Mouse (Mus musculus): ENCODE measurements around the gene Spop. TPM values are rescaled to one million over a fixed set of nuclear protein-coding genes. Genes with fewer than 3 reads are reported as not detected.
A peak's percentile ranks its signal among the peaks of the same experiment; 100 is the strongest.

Gene Spop
- polyA plus RNA-seq, 1 experiment from 2014 or later: 62.0 TPM

GRCm38 (mm10) chr11:95521563-95521962, 107.7 kb downstream of the Spop start:
- 2% methylated on average over 13 of the region's 13 CpGs for WGBS
- DNase-seq (ENCODE audit: low spot score): peak; percentile 85
- Histone ChIP-seq H3K9ac (ENCODE audit: low read length) (peak overlapping the region; percentile 21), H3K4me3 (ENCODE audit: low read depth, low read length) (peak overlapping the region; percentile 15; the same call in 1 of the 2 replicates), H3K4me2 (ENCODE audit: low read length) (peak overlapping the region; percentile 42), H3K27ac (ENCODE audit: low read depth, low read length) (no peak overlapping the region), H3K27me3 (replicated peaks; ENCODE audit: control insufficient read depth, insufficient read depth, low read length) (no peaks in the 10 kb centered on the region; the same call in 1 of the 2 replicates), H3K9me3 (replicated peaks; ENCODE audit: control insufficient read depth, low read length) (no peaks in the 10 kb centered on the region), H3K36me3 (ENCODE audit: control insufficient read depth, insufficient read depth, low read length) (no peaks in the 10 kb centered on the region), H3K4me1 (ENCODE audit: control insufficient read depth, insufficient read depth, low read length) (peaks cover 10% of the 10 kb centered on the region)
- ATAC-seq: peak; percentile 56

GRCm38 (mm10) chr11:95527307-95527706, 113.4 kb downstream of the Spop start:
- DNase-seq (ENCODE audit: low spot score): peak; percentile 79
- ATAC-seq: peak; percentile 54; the same call in 1 of the 2 replicates
- no peaks in the 10 kb centered on the region for H3K36me3 ChIP-seq (ENCODE audit: control insufficient read depth, insufficient read depth, low read length)
- no peak overlapping the region for H3K9ac ChIP-seq (ENCODE audit: low read length)
- WGBS: 68% methylated on average over 8 of the region's 8 CpGs
- peak overlapping the region; percentile 6; the same call in 1 of the 2 replicates for H3K27ac ChIP-seq (ENCODE audit: low read depth, low read length)
- H3K27me3 ChIP-seq (replicated peaks; ENCODE audit: control insufficient read depth, insufficient read depth, low read length): no peaks in the 10 kb centered on the region
- H3K4me3 ChIP-seq (ENCODE audit: low read depth, low read length): no peak overlapping the region
- no peaks in the 10 kb centered on the region for H3K4me1 ChIP-seq (ENCODE audit: control insufficient read depth, insufficient read depth, low read length)
- no peaks in the 10 kb centered on the region for H3K9me3 ChIP-seq (replicated peaks; ENCODE audit: control insufficient read depth, low read length)
- H3K4me2 ChIP-seq (ENCODE audit: low read length): no peak overlapping the region

- Histone ChIP-seq H3K9ac (ENCODE audit: low read length) (no peak overlapping the region), H3K9me3 (replicated peaks; ENCODE audit: control insufficient read depth, low read length) (no peaks in the 10 kb centered on the region), H3K27me3 (replicated peaks; ENCODE audit: control insufficient read depth, insufficient read depth, low read length) (no peaks in the 10 kb centered on the region), H3K27ac (ENCODE audit: low read depth, low read length) (no peak overlapping the region), H3K36me3 (ENCODE audit: control insufficient read depth, insufficient read depth, low read length) (no peaks in the 10 kb centered on the region), H3K4me1 (ENCODE audit: control insufficient read depth, insufficient read depth, low read length) (no peaks in the 10 kb centered on the region), H3K4me3 (ENCODE audit: low read depth, low read length) (no peak overlapping the region), H3K4me2 (ENCODE audit: low read length) (no peak overlapping the region)
- 74% methylated on average over 3 of the region's 3 CpGs for WGBS
- ATAC-seq: no peak
- no peak for DNase-seq (ENCODE audit: low spot score)
Observed at GRCm38 (mm10) chr11:95528231-95528630, 114.4 kb downstream of the Spop start.

GRCm38 (mm10) chr11:95532353-95533072, 118.6 kb downstream of the Spop start:
- H3K9ac ChIP-seq (ENCODE audit: low read length): no peak overlapping the region
- ATAC-seq: no peak
- no peak overlapping the region for H3K4me2 ChIP-seq (ENCODE audit: low read length)
- no peaks in the 10 kb centered on the region for H3K36me3 ChIP-seq (ENCODE audit: control insufficient read depth, insufficient read depth, low read length)
- no peak for DNase-seq (ENCODE audit: low spot score)
- no peaks in the 10 kb centered on the region for H3K9me3 ChIP-seq (replicated peaks; ENCODE audit: control insufficient read depth, low read length)
- no peak overlapping the region for H3K4me3 ChIP-seq (ENCODE audit: low read depth, low read length)
- H3K4me1 ChIP-seq (ENCODE audit: control insufficient read depth, insufficient read depth, low read length): no peaks in the 10 kb centered on the region
- no peak overlapping the region for H3K27ac ChIP-seq (ENCODE audit: low read depth, low read length)
- H3K27me3 ChIP-seq (replicated peaks; ENCODE audit: control insufficient read depth, insufficient read depth, low read length): no peaks in the 10 kb centered on the region
- 79% methylated on average over 13 of the region's 13 CpGs for WGBS

- H3K4me1 ChIP-seq (ENCODE audit: control insufficient read depth, insufficient read depth, low read length): no peaks in the 10 kb centered on the region
- H3K4me2 ChIP-seq (ENCODE audit: low read length): peak overlapping the region; percentile 33
- no peak overlapping the region for H3K27ac ChIP-seq (ENCODE audit: low read depth, low read length)
- DNase-seq (ENCODE audit: low spot score) (peak; percentile 86), ATAC-seq (peak; percentile 85; the same call in 1 of the 2 replicates)
- H3K36me3 ChIP-seq (ENCODE audit: control insufficient read depth, insufficient read depth, low read length): no peaks in the 10 kb centered on the region
- H3K9ac ChIP-seq (ENCODE audit: low read length): no peak overlapping the region
- H3K27me3 ChIP-seq (replicated peaks; ENCODE audit: control insufficient read depth, insufficient read depth, low read length): no peaks in the 10 kb centered on the region
- no peak overlapping the region for H3K4me3 ChIP-seq (ENCODE audit: low read depth, low read length)
- 24% methylated on average over 24 of the region's 24 CpGs for WGBS
- H3K9me3 ChIP-seq (replicated peaks; ENCODE audit: control insufficient read depth, low read length): no peaks in the 10 kb centered on the region
Observed at GRCm38 (mm10) chr11:95533484-95534160, 119.7 kb downstream of the Spop start.

GRCm38 (mm10) chr11:95538378-95539104, 124.7 kb downstream of the Spop start:
- DNase-seq (ENCODE audit: low spot score): no peak
- Histone ChIP-seq H3K27ac (ENCODE audit: low read depth, low read length) (no peak overlapping the region), H3K4me3 (ENCODE audit: low read depth, low read length) (no peak overlapping the region), H3K27me3 (replicated peaks; ENCODE audit: control insufficient read depth, insufficient read depth, low read length) (no peaks in the 10 kb centered on the region), H3K4me2 (ENCODE audit: low read length) (no peak overlapping the region), H3K9ac (ENCODE audit: low read length) (no peak overlapping the region), H3K4me1 (ENCODE audit: control insufficient read depth, insufficient read depth, low read length) (no peaks in the 10 kb centered on the region; the same call in 1 of the 2 replicates), H3K9me3 (replicated peaks; ENCODE audit: control insufficient read depth, low read length) (no peaks in the 10 kb centered on the region), H3K36me3 (ENCODE audit: control insufficient read depth, insufficient read depth, low read length) (no peaks in the 10 kb centered on the region)
- 75% methylated on average over 15 of the region's 15 CpGs for WGBS
- no peak for ATAC-seq

GRCm38 (mm10) chr11:95540637-95541385, 126.9 kb downstream of the Spop start:
- Histone ChIP-seq H3K36me3 (ENCODE audit: control insufficient read depth, insufficient read depth, low read length) (no peaks in the 10 kb centered on the region), H3K4me2 (ENCODE audit: low read length) (no peak overlapping the region), H3K4me3 (ENCODE audit: low read depth, low read length) (no peak overlapping the region), H3K27ac (ENCODE audit: low read depth, low read length) (no peak overlapping the region), H3K9ac (ENCODE audit: low read length) (no peak overlapping the region), H3K4me1 (ENCODE audit: control insufficient read depth, insufficient read depth, low read length) (no peaks in the 10 kb centered on the region; the same call in 1 of the 2 replicates), H3K27me3 (replicated peaks; ENCODE audit: control insufficient read depth, insufficient read depth, low read length) (no peaks in the 10 kb centered on the region), H3K9me3 (replicated peaks; ENCODE audit: control insufficient read depth, low read length) (no peaks in the 10 kb centered on the region)
- WGBS: 43% methylated on average over 18 of the region's 18 CpGs
- DNase-seq (ENCODE audit: low spot score) (no peak), ATAC-seq (no peak)

All from forebrain, embryonic 14.5 days (tissue).